Mouse (Mus musculus): ENCODE measurements around the gene Nfia. TPM values are rescaled to one million over a fixed set of nuclear protein-coding genes. Genes with fewer than 3 reads are reported as not detected.
A peak's percentile ranks its signal among the peaks of the same experiment; 100 is the strongest.

Gene Nfia
- polyA plus RNA-seq, 1 experiment from 2014 or later, result 9.9 TPM

DNA sequence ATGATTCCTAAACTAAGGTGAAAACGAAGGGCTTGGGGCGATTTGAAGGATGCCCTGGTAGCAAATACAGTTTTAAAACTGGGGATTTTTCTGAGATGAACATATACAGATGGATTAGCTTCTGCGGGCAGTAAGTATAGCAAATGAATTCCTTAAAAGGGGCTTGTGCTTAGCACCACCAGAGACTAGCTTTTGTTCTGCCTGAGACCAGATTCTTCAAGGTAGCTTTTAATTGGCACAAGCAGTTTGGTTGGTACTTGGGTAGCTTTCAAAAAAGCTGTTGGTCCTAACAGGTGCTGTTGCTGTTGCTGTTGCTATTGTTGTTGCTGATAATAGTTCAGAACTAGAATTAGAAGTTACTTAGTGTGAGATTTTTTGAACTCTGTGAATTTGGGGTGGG is 152.3 kb downstream of the Nfia start:
- DNase-seq (no peak), ATAC-seq (no peak)
- no peak overlapping the region for H3K4me3 ChIP-seq (ENCODE audit: low read depth, low read length)
- no peaks in the 10 kb centered on the region for H3K36me3 ChIP-seq (replicated peaks; ENCODE audit: insufficient read depth, low read length)
- no peaks in the 10 kb centered on the region for H3K27me3 ChIP-seq (ENCODE audit: insufficient read depth, low read length)
- H3K9ac ChIP-seq (replicated peaks), result no peak overlapping the region
- no peak overlapping the region for H3K4me2 ChIP-seq (ENCODE audit: low read depth, low read length)
- peaks cover 31% of the 10 kb centered on the region for H3K4me1 ChIP-seq (ENCODE audit: insufficient read depth)
- no peaks in the 10 kb centered on the region for H3K9me3 ChIP-seq (ENCODE audit: low read length)
- TF ChIP-seq CTCF (IDR thresholded peaks at IDR 0.05; ENCODE audit: low read depth) (no peak), EP300 (IDR thresholded peaks at IDR 0.05; ENCODE audit: low read depth) (no peak)
- 81% methylated on average over 3 of the region's 3 CpGs for WGBS (ENCODE audit: insufficient replicate concordance)
- 0 out of 2 replicates have a peak overlapping the region, but pooled peaks have one; percentile 26 for H3K27ac ChIP-seq (ENCODE audit: low read depth)

DNA sequence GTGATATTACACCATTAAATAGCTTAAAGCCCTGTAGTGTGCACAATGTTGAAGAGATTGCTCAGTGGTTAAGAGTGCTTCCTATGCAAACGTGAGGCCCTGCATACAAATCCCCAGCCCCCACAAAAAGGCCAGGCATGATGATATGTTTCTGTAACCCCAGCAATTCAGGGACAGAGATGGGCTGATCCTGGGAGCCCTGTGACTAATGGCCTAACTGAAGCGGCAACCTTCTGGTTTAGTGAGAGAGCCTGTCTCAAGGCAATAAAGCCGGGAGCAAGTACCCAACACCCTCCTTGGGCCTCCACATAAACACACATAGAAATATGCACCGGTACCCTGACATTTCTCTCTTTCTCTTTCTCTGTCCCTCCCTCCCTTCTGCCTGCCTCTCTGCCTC is 153.1 kb downstream of the Nfia start:
- Histone ChIP-seq H3K4me2 (ENCODE audit: low read depth, low read length) (no peak overlapping the region), H3K9ac (replicated peaks) (no peak overlapping the region), H3K9me3 (ENCODE audit: low read length) (no peaks in the 10 kb centered on the region), H3K4me3 (ENCODE audit: low read depth, low read length) (no peak overlapping the region), H3K27me3 (ENCODE audit: insufficient read depth, low read length) (no peaks in the 10 kb centered on the region), H3K36me3 (replicated peaks; ENCODE audit: insufficient read depth, low read length) (no peaks in the 10 kb centered on the region), H3K27ac (ENCODE audit: low read depth) (no peak overlapping the region), H3K4me1 (ENCODE audit: insufficient read depth) (peaks cover 27% of the 10 kb centered on the region)
- WGBS (ENCODE audit: insufficient replicate concordance), result 74% methylated on average over 4 of the region's 4 CpGs
- no peak for DNase-seq
- TF ChIP-seq EP300 (IDR thresholded peaks at IDR 0.05; ENCODE audit: low read depth) (no peak), CTCF (IDR thresholded peaks at IDR 0.05; ENCODE audit: low read depth) (no peak)
- ATAC-seq, result no peak

DNA sequence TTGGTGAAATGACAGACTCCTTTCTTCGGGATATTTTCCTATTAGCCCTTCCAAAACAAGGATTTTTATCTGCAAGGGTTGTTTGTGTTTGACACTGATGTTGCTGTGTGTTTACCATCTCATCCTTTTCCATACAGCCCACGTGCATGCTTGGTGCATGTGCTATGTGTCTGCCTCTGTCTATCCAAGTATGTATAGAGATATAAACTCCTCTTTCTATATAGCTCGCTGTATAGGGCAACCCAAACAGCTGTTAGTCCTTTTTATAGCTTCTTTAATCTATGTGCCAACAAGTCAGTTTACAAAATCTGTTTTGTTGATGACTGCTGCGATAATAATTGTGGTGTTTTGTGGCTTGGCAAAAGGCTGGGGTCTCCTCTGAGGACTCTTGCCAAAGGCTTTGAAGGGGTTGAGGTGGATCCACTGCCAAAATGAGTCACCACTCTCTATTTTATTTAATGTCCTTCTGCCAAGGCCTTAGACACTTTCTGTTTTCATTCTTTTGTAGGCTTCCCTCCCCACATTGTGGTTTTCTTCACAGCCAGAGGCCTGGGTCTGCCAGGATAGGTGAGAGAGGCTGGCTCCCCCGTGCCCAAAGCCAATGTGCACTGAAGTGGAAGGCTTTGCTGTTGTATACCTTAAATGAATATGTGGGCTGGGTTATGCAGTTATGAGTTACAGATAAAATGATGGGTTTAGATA is 154.2 kb downstream of the Nfia start:
- peak overlapping the region; percentile 5; the same call in 1 of the 2 replicates for H3K27ac ChIP-seq (ENCODE audit: low read depth)
- no peak overlapping the region for H3K4me3 ChIP-seq (ENCODE audit: low read depth, low read length)
- ATAC-seq (no peak), DNase-seq (no peak)
- TF ChIP-seq CTCF (IDR thresholded peaks at IDR 0.05; ENCODE audit: low read depth), result no peak
- no peak for TF ChIP-seq EP300 (IDR thresholded peaks at IDR 0.05; ENCODE audit: low read depth)
- H3K36me3 ChIP-seq (replicated peaks; ENCODE audit: insufficient read depth, low read length), result no peaks in the 10 kb centered on the region
- H3K9me3 ChIP-seq (ENCODE audit: low read length), result no peaks in the 10 kb centered on the region
- WGBS (ENCODE audit: insufficient replicate concordance), result 72% methylated on average over 5 of the region's 5 CpGs
- H3K4me1 ChIP-seq (ENCODE audit: insufficient read depth), result peaks cover 25% of the 10 kb centered on the region; the same call in 1 of the 2 replicates
- H3K9ac ChIP-seq (replicated peaks), result no peak overlapping the region
- H3K4me2 ChIP-seq (ENCODE audit: low read depth, low read length), result no peak overlapping the region
- no peaks in the 10 kb centered on the region for H3K27me3 ChIP-seq (ENCODE audit: insufficient read depth, low read length)

DNA sequence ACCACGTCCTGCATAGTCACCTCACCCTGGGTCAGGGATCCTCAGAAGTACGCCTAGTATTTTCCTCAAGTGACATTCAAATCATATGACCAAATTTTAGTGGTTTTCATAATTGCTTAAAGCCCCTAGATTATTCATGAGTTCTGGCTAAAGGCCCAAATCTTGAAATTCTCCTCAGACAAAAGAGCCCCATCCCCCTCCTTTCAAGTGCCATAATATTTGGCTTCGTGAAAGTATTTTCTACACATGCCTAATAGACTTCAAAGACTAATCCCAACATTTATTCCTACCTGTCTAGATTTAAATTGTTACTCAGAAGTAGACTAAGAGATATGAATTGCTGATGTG is 154.7 kb downstream of the Nfia start:
- H3K4me1 ChIP-seq (ENCODE audit: insufficient read depth), result peaks cover 25% of the 10 kb centered on the region; the same call in 1 of the 2 replicates
- TF ChIP-seq CTCF (IDR thresholded peaks at IDR 0.05; ENCODE audit: low read depth) (no peak), EP300 (IDR thresholded peaks at IDR 0.05; ENCODE audit: low read depth) (no peak)
- 63% methylated on average over 3 of the region's 3 CpGs for WGBS (ENCODE audit: insufficient replicate concordance)
- ATAC-seq (no peak), DNase-seq (no peak)
- no peaks in the 10 kb centered on the region for H3K9me3 ChIP-seq (ENCODE audit: low read length)
- no peaks in the 10 kb centered on the region for H3K36me3 ChIP-seq (replicated peaks; ENCODE audit: insufficient read depth, low read length)
- H3K4me2 ChIP-seq (ENCODE audit: low read depth, low read length), result no peak overlapping the region
- H3K4me3 ChIP-seq (ENCODE audit: low read depth, low read length), result no peak overlapping the region
- H3K9ac ChIP-seq (replicated peaks), result no peak overlapping the region
- no peaks in the 10 kb centered on the region for H3K27me3 ChIP-seq (ENCODE audit: insufficient read depth, low read length)
- H3K27ac ChIP-seq (ENCODE audit: low read depth), result peak overlapping the region; percentile 5; the same call in 1 of the 2 replicates

DNA sequence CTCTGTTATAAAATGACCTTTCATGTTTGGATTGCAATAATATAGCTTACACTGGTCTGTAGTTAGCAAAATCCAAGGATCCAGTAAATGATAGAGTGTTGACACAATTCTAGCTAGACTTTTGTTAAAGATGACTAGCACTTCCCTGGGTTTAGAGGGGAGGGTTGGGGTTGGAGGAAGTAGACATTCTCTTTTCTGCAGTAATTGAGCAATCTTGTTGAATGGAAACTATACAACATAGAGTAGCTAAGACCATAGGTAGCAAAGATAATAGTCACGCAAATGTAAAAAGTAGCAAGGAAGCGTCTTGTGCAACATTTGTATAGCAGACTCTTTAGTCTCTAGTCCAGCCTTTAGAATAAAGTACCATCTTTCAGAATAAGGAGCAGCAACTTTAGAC is 163.8 kb downstream of the Nfia start:
- WGBS (ENCODE audit: insufficient replicate concordance), result 76% methylated on average over 2 of the region's 2 CpGs
- H3K9me3 ChIP-seq (ENCODE audit: low read length), result no peaks in the 10 kb centered on the region
- no peaks in the 10 kb centered on the region for H3K27me3 ChIP-seq (ENCODE audit: insufficient read depth, low read length)
- no peak for TF ChIP-seq EP300 (IDR thresholded peaks at IDR 0.05; ENCODE audit: low read depth)
- TF ChIP-seq CTCF (IDR thresholded peaks at IDR 0.05; ENCODE audit: low read depth), result no peak
- no peak overlapping the region for H3K9ac ChIP-seq (replicated peaks)
- no peak overlapping the region for H3K4me2 ChIP-seq (ENCODE audit: low read depth, low read length)
- H3K4me3 ChIP-seq (ENCODE audit: low read depth, low read length), result no peak overlapping the region
- ATAC-seq (no peak), DNase-seq (no peak)
- H3K27ac ChIP-seq (ENCODE audit: low read depth), result no peak overlapping the region
- H3K36me3 ChIP-seq (replicated peaks; ENCODE audit: insufficient read depth, low read length), result no peaks in the 10 kb centered on the region
- H3K4me1 ChIP-seq (ENCODE audit: insufficient read depth), result peaks cover 6% of the 10 kb centered on the region; the same call in 1 of the 2 replicates

DNA sequence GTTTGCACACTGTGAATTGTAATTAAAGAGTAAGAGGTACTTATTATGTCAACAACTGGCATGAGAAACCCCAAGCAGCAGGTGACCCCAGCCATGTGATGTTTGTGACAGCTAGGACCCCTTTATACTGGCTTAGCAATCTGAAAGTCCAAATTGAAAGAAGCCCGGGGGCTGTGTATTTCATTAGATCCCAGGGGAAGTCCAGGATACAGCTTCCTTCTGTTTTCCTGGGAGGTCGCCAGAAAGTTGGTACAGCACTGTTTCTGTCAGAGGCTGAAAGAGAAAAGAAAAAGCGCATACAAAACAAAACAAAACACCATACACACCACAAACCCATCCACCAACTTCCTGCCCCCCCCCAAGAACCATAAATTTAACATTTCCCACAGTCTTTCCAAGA is 164.4 kb downstream of the Nfia start:
- WGBS (ENCODE audit: insufficient replicate concordance), result 57% methylated on average over 3 of the region's 3 CpGs
- Histone ChIP-seq H3K36me3 (replicated peaks; ENCODE audit: insufficient read depth, low read length) (no peaks in the 10 kb centered on the region), H3K4me1 (ENCODE audit: insufficient read depth) (peaks cover 6% of the 10 kb centered on the region; the same call in 1 of the 2 replicates), H3K4me2 (ENCODE audit: low read depth, low read length) (no peak overlapping the region), H3K9me3 (ENCODE audit: low read length) (no peaks in the 10 kb centered on the region), H3K27ac (ENCODE audit: low read depth) (no peak overlapping the region), H3K4me3 (ENCODE audit: low read depth, low read length) (no peak overlapping the region), H3K9ac (replicated peaks) (no peak overlapping the region), H3K27me3 (ENCODE audit: insufficient read depth, low read length) (no peaks in the 10 kb centered on the region)
- TF ChIP-seq EP300 (IDR thresholded peaks at IDR 0.05; ENCODE audit: low read depth) (no peak), CTCF (IDR thresholded peaks at IDR 0.05; ENCODE audit: low read depth) (no peak)
- DNase-seq (no peak), ATAC-seq (no peak)
